In the genomic region with DNA sequence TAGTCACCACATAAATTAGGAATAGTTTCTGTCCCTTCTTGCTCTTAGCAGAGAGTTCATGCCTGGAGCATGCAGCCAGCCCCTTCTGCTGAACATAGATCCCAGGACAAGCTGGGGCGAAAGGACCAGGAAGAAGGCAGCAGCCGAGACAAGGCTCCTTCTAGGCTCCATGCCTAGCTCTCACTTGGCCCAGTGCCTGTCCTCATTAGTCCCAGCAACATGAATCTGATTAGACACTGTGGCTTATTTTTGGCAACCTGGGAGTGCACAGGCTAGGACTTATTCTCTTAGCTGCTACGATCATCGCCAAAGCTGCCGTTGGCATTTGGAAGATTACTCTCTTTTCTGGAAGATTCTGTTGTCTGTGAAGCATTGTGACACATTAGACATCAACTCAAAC, we compare ENCODE assay signal across 8 mouse cellular contexts.
A peak's percentile ranks its signal among the peaks of the same experiment; 100 is the strongest.
DNase-seq lines count a peak whose midpoint lies in the region; ATAC-seq and TF ChIP-seq lines count a peak whose summit lies in the region.

No protein-coding gene starts in this region.

- intact Hi-C loops in left cerebral cortex, postnatal 4 days (cut with DNase I), result no loop called here

- TF ChIP-seq EP300 in lung, postnatal 0 days (IDR thresholded peaks at IDR 0.05), result no peak

- 53% methylated on average over 5 of the region's 5 CpGs for WGBS in lung, embryonic 16.5 days
- WGBS in lung, postnatal 0 days, result 64% methylated on average over 5 of the region's 5 CpGs

- no peaks in the 10 kb centered on the region for H3K27me3 ChIP-seq in lung, embryonic 16.5 days (ENCODE audit: control insufficient read depth, insufficient read depth, low read depth, low read length)
- no peaks in the 10 kb centered on the region for H3K27me3 ChIP-seq in lung, postnatal 0 days (replicated peaks; ENCODE audit: insufficient read depth, low read length)

- peak; percentile 45; the same call in 1 of the 2 replicates for ATAC-seq in lung, embryonic 16.5 days (ENCODE audit: low read depth)
- ATAC-seq in lung, postnatal 0 days, result no peak
- ATAC-seq in erythroblast, adult 5-6 weeks (replicated peaks; ENCODE audit: low FRiP score, poor library complexity, severe bottlenecking), result no peak
- ATAC-seq in megakaryocyte progenitor cell, adult 5-6 weeks (replicated peaks; ENCODE audit: poor library complexity), result no peak
- no peak for ATAC-seq in granulocyte monocyte progenitor cell, adult 5-6 weeks (replicated peaks; ENCODE audit: poor library complexity, severe bottlenecking)

- H3K27ac ChIP-seq in lung, embryonic 16.5 days (ENCODE audit: low read length), result no peak overlapping the region
- no peak overlapping the region for H3K27ac ChIP-seq in lung, postnatal 0 days (ENCODE audit: low read length)

- H3K4me1 ChIP-seq in lung, embryonic 16.5 days (replicated peaks; ENCODE audit: control insufficient read depth, insufficient read depth, low read length), result 0 out of 2 replicates have a peak, but pooled peaks cover 2% of the 10 kb centered on the region
- no peaks in the 10 kb centered on the region for H3K4me1 ChIP-seq in lung, postnatal 0 days (ENCODE audit: insufficient read depth, low read depth, low read length)

- no peak overlapping the region for H3K9ac ChIP-seq in lung, embryonic 16.5 days (ENCODE audit: low read length)
- no peak overlapping the region for H3K9ac ChIP-seq in lung, postnatal 0 days (replicated peaks; ENCODE audit: low read depth)

- no peak overlapping the region for H3K4me2 ChIP-seq in lung, embryonic 16.5 days (ENCODE audit: low read depth, low read length)
- no peak overlapping the region for H3K4me2 ChIP-seq in lung, postnatal 0 days (replicated peaks; ENCODE audit: low read depth, low read length)

- no peak for TF ChIP-seq CTCF in lung, postnatal 0 days (IDR thresholded peaks at IDR 0.05)

- no peaks in the 10 kb centered on the region for H3K36me3 ChIP-seq in lung, embryonic 16.5 days (ENCODE audit: control insufficient read depth, insufficient read depth, low read length)
- no peaks in the 10 kb centered on the region for H3K36me3 ChIP-seq in lung, postnatal 0 days (ENCODE audit: insufficient read depth, low read length)

- DNase-seq in lung, postnatal 0 days (ENCODE audit: low spot score), result no peak
- DNase-seq in fat pad, adult 2 months (ENCODE audit: extremely low read depth, low read depth, low spot score), result peak; percentile 76
- DNase-seq in kidney, adult 9 months, result peak; percentile 25
- DNase-seq in left cerebral cortex, postnatal 4 days, result peak; percentile 95

- H3K4me3 ChIP-seq in lung, embryonic 16.5 days (ENCODE audit: low read length), result no peak overlapping the region
- no peak overlapping the region for H3K4me3 ChIP-seq in lung, postnatal 0 days (ENCODE audit: low read depth, low read length)

- H3K9me3 ChIP-seq in lung, embryonic 16.5 days (ENCODE audit: control insufficient read depth, low read length), result no peaks in the 10 kb centered on the region
- no peaks in the 10 kb centered on the region for H3K9me3 ChIP-seq in lung, postnatal 0 days (ENCODE audit: low read length)
